In genomic region chr3:107229822-107230221, GRCm38 (mm10) we compare ENCODE assay signal across 16 mouse cellular contexts. TPM values are rescaled to one million over a fixed set of nuclear protein-coding genes. Genes with fewer than 3 reads are reported as not detected.
A peak's percentile ranks its signal among the peaks of the same experiment; 100 is the strongest.
DNase-seq lines count a peak whose midpoint lies in the region; ATAC-seq and TF ChIP-seq lines count a peak whose summit lies in the region.
"Had no signal": no experiment of that assay in that cellular context is flagged by ENCODE, and none has a peak within 500 bp of the region (broad histone marks: within the 10 kb centered on the region; RNA-seq: fewer than 3 reads in every experiment).

No protein-coding gene starts in this region.

- no peak for TF ChIP-seq CTCF in cerebellum, adult 2 months (IDR thresholded peaks at IDR 0.05; ENCODE audit: borderline replicate concordance, insufficient read depth, low read depth, low read length)

- H3K36me3 ChIP-seq in heart, embryonic 14.5 days (ENCODE audit: control insufficient read depth, insufficient read depth, low read length) = no peaks in the 10 kb centered on the region
- H3K36me3 ChIP-seq in limb, embryonic 14.5 days (ENCODE audit: control insufficient read depth, insufficient read depth, low read length) = no peaks in the 10 kb centered on the region
- H3K36me3 ChIP-seq in stomach, embryonic 16.5 days (ENCODE audit: control insufficient read depth, insufficient read depth, low read length) = no peaks in the 10 kb centered on the region
- H3K36me3 ChIP-seq: forebrain, embryonic 12.5 days had no signal

- ATAC-seq in heart, embryonic 14.5 days (ENCODE audit: insufficient number of reproducible peaks, insufficient read depth, low FRiP score, low read depth) = 0 out of 2 replicates have a peak, but pooled peaks have one; percentile 33
- no peak for ATAC-seq in limb, embryonic 14.5 days (ENCODE audit: low FRiP score, low read depth)
- peak; percentile 95 for ATAC-seq in stomach, embryonic 16.5 days (ENCODE audit: insufficient read depth, low FRiP score)
- no peak for ATAC-seq in erythroid progenitor cell, adult 5-6 weeks (replicated peaks; ENCODE audit: low FRiP score, poor library complexity, severe bottlenecking)

- H3K27ac ChIP-seq in heart, embryonic 14.5 days (replicated peaks in 1 of 2; ENCODE audit: control insufficient read depth in 1 of 2, insufficient read depth in 1 of 2, low read depth in 2 of 2, low read length in 2 of 2) = no peak overlapping the region
- no peak overlapping the region for H3K27ac ChIP-seq in limb, embryonic 14.5 days (replicated peaks; ENCODE audit: low read depth, low read length)
- H3K27ac ChIP-seq in stomach, embryonic 16.5 days (ENCODE audit: low read length) = no peak overlapping the region
- H3K27ac ChIP-seq in cerebellum, adult 2 months (ENCODE audit: insufficient read depth, low read length) = no peak overlapping the region
- H3K27ac ChIP-seq: forebrain, embryonic 12.5 days had no signal

- WGBS in heart, embryonic 14.5 days = 41% methylated on average over 5 of the region's 5 CpGs
- 59% methylated on average over 5 of the region's 5 CpGs for WGBS in limb, embryonic 14.5 days
- 40% methylated on average over 5 of the region's 5 CpGs for WGBS in stomach, embryonic 16.5 days
- WGBS in cerebellum, adult 2 months = 56% methylated on average over 5 of the region's 5 CpGs

- no peak overlapping the region for H3K9ac ChIP-seq in heart, embryonic 14.5 days (ENCODE audit: low read length)
- no peak overlapping the region for H3K9ac ChIP-seq in limb, embryonic 14.5 days (ENCODE audit: low read depth, low read length, severe bottlenecking)
- H3K9ac ChIP-seq in stomach, embryonic 16.5 days (ENCODE audit: low read length) = no peak overlapping the region
- H3K9ac ChIP-seq: forebrain, embryonic 12.5 days had no signal

- peaks cover 0 to 8% of the 10 kb centered on the region in 2 experiments; a peak in 2 of 4 replicates for H3K4me1 ChIP-seq in heart, embryonic 14.5 days (ENCODE audit: control insufficient read depth in 2 of 2, insufficient read depth in 2 of 2, low read length in 2 of 2)
- H3K4me1 ChIP-seq in limb, embryonic 14.5 days (ENCODE audit: control insufficient read depth, insufficient read depth, low read length) = no peaks in the 10 kb centered on the region
- peaks cover 11% of the 10 kb centered on the region; the same call in 1 of the 2 replicates for H3K4me1 ChIP-seq in stomach, embryonic 16.5 days (ENCODE audit: control insufficient read depth, insufficient read depth, low read length)
- no peaks in the 10 kb centered on the region for H3K4me1 ChIP-seq in cerebellum, adult 2 months (ENCODE audit: control insufficient read depth, insufficient read depth, low read length)

- H3K4me2 ChIP-seq in heart, embryonic 14.5 days (ENCODE audit: low read length) = no peak overlapping the region
- no peak overlapping the region for H3K4me2 ChIP-seq in limb, embryonic 14.5 days (replicated peaks; ENCODE audit: low read depth, low read length, severe bottlenecking)
- no peak overlapping the region for H3K4me2 ChIP-seq in stomach, embryonic 16.5 days (ENCODE audit: low read depth, low read length)
- H3K4me2 ChIP-seq: forebrain, embryonic 12.5 days had no signal

- peaks cover 12% of the 10 kb centered on the region; the same call in 1 of the 2 replicates for H3K27me3 ChIP-seq in heart, embryonic 14.5 days (ENCODE audit: control insufficient read depth, insufficient read depth, low read length)
- H3K27me3 ChIP-seq in limb, embryonic 14.5 days (ENCODE audit: control insufficient read depth, insufficient read depth, low read length) = no peaks in the 10 kb centered on the region
- H3K27me3 ChIP-seq in stomach, embryonic 16.5 days (ENCODE audit: control insufficient read depth, insufficient read depth, low read length) = no peaks in the 10 kb centered on the region
- no peaks in the 10 kb centered on the region for H3K27me3 ChIP-seq in cerebellum, adult 2 months (ENCODE audit: control insufficient read depth, insufficient read depth, low read length)

- TF ChIP-seq POLR2A in limb, embryonic 14.5 days (IDR thresholded peaks at IDR 0.05; ENCODE audit: borderline replicate concordance, extremely low read depth, insufficient read depth, insufficient read length) = no peak
- TF ChIP-seq POLR2A in cerebellum, adult 2 months (IDR thresholded peaks at IDR 0.05; ENCODE audit: borderline replicate concordance, insufficient read depth, low read length) = no peak

- H3K9me3 ChIP-seq in heart, embryonic 14.5 days (ENCODE audit: control insufficient read depth, low read length) = no peaks in the 10 kb centered on the region
- no peaks in the 10 kb centered on the region for H3K9me3 ChIP-seq in limb, embryonic 14.5 days (ENCODE audit: control insufficient read depth, low read length)
- no peaks in the 10 kb centered on the region for H3K9me3 ChIP-seq in stomach, embryonic 16.5 days (replicated peaks; ENCODE audit: control insufficient read depth, low read length)
- H3K9me3 ChIP-seq: forebrain, embryonic 12.5 days had no signal

- DNase-seq in heart, adult 8-10 months (ENCODE audit: low spot score) = no peak
- DNase-seq in right cerebral cortex, postnatal 4 days = peak; percentile 11
- no peak for DNase-seq in right cerebral cortex, postnatal 25 days
- DNase-seq in limb, embryonic 14.5 days (ENCODE audit: low spot score) = peak; percentile 10
- DNase-seq in cerebellum, adult 2 months = no peak
- DNase-seq: lung, postnatal 36 days; thymus, postnatal 25 days had no signal

- H3K4me3 ChIP-seq in heart, embryonic 14.5 days (ENCODE audit: control insufficient read depth in 1 of 2, insufficient read depth in 1 of 2, low read depth in 1 of 2, low read length in 2 of 2) = no peak overlapping the region
- no peak overlapping the region for H3K4me3 ChIP-seq in limb, embryonic 14.5 days (replicated peaks; ENCODE audit: low read length)
- H3K4me3 ChIP-seq in stomach, embryonic 16.5 days (replicated peaks; ENCODE audit: low read length) = no peak overlapping the region
- H3K4me3 ChIP-seq in cerebellum, adult 2 months (replicated peaks; ENCODE audit: insufficient read depth, low read depth, low read length) = no peak overlapping the region
- H3K4me3 ChIP-seq: forebrain, embryonic 12.5 days had no signal

RNA-seq across cellular contexts. Expression of gene A630076J17Rik, which starts 0.6 kb away (rescaled TPM):
- polyA plus RNA-seq in heart, embryonic 14.5 days (2014; fragmentation: Nextera tagmentation; extraction: Ambion mirVana) = 0.30 TPM in 1 of 2 replicates, not detected in the other
- not detected for total RNA-seq in heart, adult 8-10 months (2022)
- polyA plus RNA-seq in limb, embryonic 14.5 days (2012; rRNA removed) = not detected in 2 replicates
- not detected in 2 replicates for polyA plus RNA-seq in limb, embryonic 14.5 days (2014; fragmentation: Nextera tagmentation; extraction: Ambion mirVana)
- polyA plus RNA-seq in stomach, embryonic 16.5 days (2015; fragmentation: Nextera tagmentation; extraction: Ambion mirVana) = 1.5 and 3.3 TPM in 2 replicates
- not detected in 2 replicates for total RNA-seq in erythroid progenitor cell, adult 5-6 weeks (2015; ENCODE audit: low replicate concordance)
- not detected in 2 replicates for total RNA-seq in erythroid progenitor cell, adult 5-6 weeks (2017; ENCODE audit: low replicate concordance)
- not detected in 2 replicates for polyA plus RNA-seq in cerebellum, adult 2 months (2012; rRNA removed)
- total RNA-seq: heart, postnatal 10 days; layer of hippocampus, adult 18-20 months; left cerebral cortex, postnatal 10 days had no signal
- polyA plus RNA-seq: forebrain, embryonic 12.5 days; neural tube, embryonic 14.5 days had no signal

RNA-seq across cellular contexts. Expression of gene Cym, which starts 8.3 kb away (rescaled TPM):
- 0.27 and 0.32 TPM in 2 replicates for polyA plus RNA-seq in heart, embryonic 14.5 days (2014; fragmentation: Nextera tagmentation; extraction: Ambion mirVana)
- total RNA-seq in heart, adult 8-10 months (2022) = not detected
- polyA plus RNA-seq in limb, embryonic 14.5 days (2012; rRNA removed) = 0.45 and 0.47 TPM in 2 replicates
- 0.32 and 0.40 TPM in 2 replicates for polyA plus RNA-seq in limb, embryonic 14.5 days (2014; fragmentation: Nextera tagmentation; extraction: Ambion mirVana)
- 7,568 and 11,997 TPM in 2 replicates for polyA plus RNA-seq in stomach, embryonic 16.5 days (2015; fragmentation: Nextera tagmentation; extraction: Ambion mirVana)
- not detected in 2 replicates for total RNA-seq in erythroid progenitor cell, adult 5-6 weeks (2015; ENCODE audit: low replicate concordance)
- total RNA-seq in erythroid progenitor cell, adult 5-6 weeks (2017; ENCODE audit: low replicate concordance) = not detected in 2 replicates
- not detected in 2 replicates for polyA plus RNA-seq in cerebellum, adult 2 months (2012; rRNA removed)
- total RNA-seq: heart, postnatal 10 days; layer of hippocampus, adult 18-20 months had no signal
- polyA plus RNA-seq: embryonic facial prominence, embryonic 11.5 days; forebrain, embryonic 12.5 days had no signal

RNA-seq across cellular contexts. Expression of gene Prok1, which starts 9.7 kb away (rescaled TPM):
- polyA plus RNA-seq in heart, embryonic 14.5 days (2014; fragmentation: Nextera tagmentation; extraction: Ambion mirVana) = not detected in 2 replicates
- total RNA-seq in heart, adult 8-10 months (2022) = not detected
- polyA plus RNA-seq in limb, embryonic 14.5 days (2012; rRNA removed) = 0.37 and 0.72 TPM in 2 replicates
- polyA plus RNA-seq in limb, embryonic 14.5 days (2014; fragmentation: Nextera tagmentation; extraction: Ambion mirVana) = 0.10 and 0.19 TPM in 2 replicates
- 0.15 and 0.20 TPM in 2 replicates for polyA plus RNA-seq in stomach, embryonic 16.5 days (2015; fragmentation: Nextera tagmentation; extraction: Ambion mirVana)
- total RNA-seq in erythroid progenitor cell, adult 5-6 weeks (2015; ENCODE audit: low replicate concordance) = not detected in 2 replicates
- total RNA-seq in erythroid progenitor cell, adult 5-6 weeks (2017; ENCODE audit: low replicate concordance) = not detected in 2 replicates
- polyA plus RNA-seq in cerebellum, adult 2 months (2012; rRNA removed) = 0.87 and 1.0 TPM in 2 replicates
- total RNA-seq: heart, postnatal 10 days; left cerebral cortex, postnatal 10 days had no signal
- polyA plus RNA-seq: embryonic facial prominence, embryonic 11.5 days; forebrain, embryonic 12.5 days had no signal

RNA-seq across cellular contexts. Expression of gene Kcna10, which starts 47.0 kb away (rescaled TPM):
- polyA plus RNA-seq in heart, embryonic 14.5 days (2014; fragmentation: Nextera tagmentation; extraction: Ambion mirVana) = not detected in 2 replicates
- not detected for total RNA-seq in heart, adult 8-10 months (2022)
- polyA plus RNA-seq in limb, embryonic 14.5 days (2012; rRNA removed) = not detected in 2 replicates
- polyA plus RNA-seq in limb, embryonic 14.5 days (2014; fragmentation: Nextera tagmentation; extraction: Ambion mirVana) = not detected in 2 replicates
- polyA plus RNA-seq in stomach, embryonic 16.5 days (2015; fragmentation: Nextera tagmentation; extraction: Ambion mirVana) = not detected in 2 replicates
- not detected in 2 replicates for total RNA-seq in erythroid progenitor cell, adult 5-6 weeks (2015; ENCODE audit: low replicate concordance)
- total RNA-seq in erythroid progenitor cell, adult 5-6 weeks (2017; ENCODE audit: low replicate concordance) = not detected in 2 replicates
- 0.08 and 0.10 TPM in 2 replicates for polyA plus RNA-seq in cerebellum, adult 2 months (2012; rRNA removed)
- total RNA-seq: heart, postnatal 10 days; layer of hippocampus, adult 18-20 months; left cerebral cortex, postnatal 10 days had no signal
- polyA plus RNA-seq: embryonic facial prominence, embryonic 11.5 days; forebrain, embryonic 12.5 days; neural tube, embryonic 14.5 days had no signal

RNA-seq across cellular contexts. Expression of gene Lamtor5, which starts 48.8 kb away (rescaled TPM):
- polyA plus RNA-seq in heart, embryonic 14.5 days (2014; fragmentation: Nextera tagmentation; extraction: Ambion mirVana) = 182 and 207 TPM in 2 replicates
- 10 to 100 TPM; 64.5 to 71.1 (median 67.1) TPM for total RNA-seq in heart, adult 8-10 months (2022)
- polyA plus RNA-seq in limb, embryonic 14.5 days (2012; rRNA removed) = 87.4 and 101 TPM in 2 replicates
- 194 and 202 TPM in 2 replicates for polyA plus RNA-seq in limb, embryonic 14.5 days (2014; fragmentation: Nextera tagmentation; extraction: Ambion mirVana)
- polyA plus RNA-seq in stomach, embryonic 16.5 days (2015; fragmentation: Nextera tagmentation; extraction: Ambion mirVana) = 175 and 181 TPM in 2 replicates
- 57.0 and 58.4 TPM in 2 replicates for total RNA-seq in erythroid progenitor cell, adult 5-6 weeks (2015; ENCODE audit: low replicate concordance)
- 10.3 and 20.0 TPM in 2 replicates for total RNA-seq in erythroid progenitor cell, adult 5-6 weeks (2017; ENCODE audit: low replicate concordance)
- 153 and 162 TPM in 2 replicates for polyA plus RNA-seq in cerebellum, adult 2 months (2012; rRNA removed)

Comparison
In these comparisons a context has a peak if more than half of its experiments do, and no peak if none do; other contexts are left out.
1. DNase-seq: peak in right cerebral cortex, postnatal 4 days (single experiment) and limb, embryonic 14.5 days (single experiment); none in heart, adult 8-10 months (single experiment), right cerebral cortex, postnatal 25 days (single experiment) and cerebellum, adult 2 months (0 of 2).
2. ATAC-seq: peak in heart, embryonic 14.5 days (single experiment) and stomach, embryonic 16.5 days (single experiment); none in limb, embryonic 14.5 days (single experiment) and erythroid progenitor cell, adult 5-6 weeks (single experiment).
3. RNA of gene Cym, which starts 8.3 kb away (polyA plus RNA-seq): 7,568 to 11,997 TPM in stomach, embryonic 16.5 days; 0.32 to 0.47 TPM in limb, embryonic 14.5 days, 0.27 to 0.32 TPM in heart, embryonic 14.5 days and not detected in cerebellum, adult 2 months; every median in the first group is over 1,000 times any median in the second.